Mouse (Mus musculus) limb, embryonic 10.5 days (tissue): ENCODE data around the gene Gm17571. TPM values are rescaled to one million over a fixed set of nuclear protein-coding genes. Genes with fewer than 3 reads are reported as not detected.

Source experiments
- DNase-seq: peaks from one replicate; pipeline ENCODE4 v3.0.0-alpha.2; 2017; ENCODE audit warnings: low spot score
- H3K27ac ChIP-seq: fragments of 300-500 bp; sonication (generic); 2 replicates; pipeline ENCODE4 v1.5.1; 2016; ENCODE audit warnings: mild to moderate bottlenecking
- H3K27me3 ChIP-seq: fragments of 300-500 bp; sonication (generic); 2 replicates; pipeline ENCODE4 v1.6.1; 2016; ENCODE audit warnings: low read depth, mild to moderate bottlenecking; ENCODE audit not compliant: poor library complexity, severe bottlenecking
- H3K36me3 ChIP-seq: fragments of 300-500 bp; sonication (generic); 2 replicates; pipeline ENCODE4 v1.6.1; 2016; ENCODE audit warnings: mild to moderate bottlenecking, moderate library complexity
- H3K4me1 ChIP-seq: fragments of 300-500 bp; sonication (generic); 2 replicates; pipeline ENCODE4 v1.6.1; 2016
- H3K4me3 ChIP-seq: fragments of 300-500 bp; sonication (generic); 2 replicates; pipeline ENCODE4 v1.5.1; 2016; ENCODE audit warnings: mild to moderate bottlenecking, moderate library complexity
- H3K9me3 ChIP-seq: fragments of 300-500 bp; sonication (generic); replicated peaks from 2 replicates; pipeline ENCODE4 v1.6.1; 2016; ENCODE audit warnings: mild to moderate bottlenecking
- WGBS: fragments of 180-500 bp; shearing (Covaris S2); methylation state at CpG from one replicate; pipeline ENCODE4 v1.1.7; 2016; 5-methylcytosine and 5-hydroxymethylcytosine counted together
- polyA plus RNA-seq: library from polyadenylated mRNA; unstranded; fragments of >200 nt; fragmentation: Nextera tagmentation; extraction: Ambion mirVana; gene quantifications from 2 replicates; pipeline ENCODE4 v1.2.1, GENCODE M21; 2016

Gm17571 gene
- polyA plus RNA-seq: not detected in 2 replicates

- H3K9me3 ChIP-seq: no peaks in the 10 kb centered on the region
- no peak within 1 kb of the TSS for H3K27ac ChIP-seq
- peaks cover 9% of the 10 kb centered on the region; the same call in 1 of the 2 replicates for H3K4me1 ChIP-seq
- H3K27me3 ChIP-seq: no peaks in the 10 kb centered on the region
- WGBS: 77% methylated on average over 4 of the region's 4 CpGs
- no peak for DNase-seq
- H3K36me3 ChIP-seq: no peaks in the 10 kb centered on the region
- H3K4me3 ChIP-seq: no peak within 1 kb of the TSS
These were observed at the start of gene Gm17571 for GRCm38 (mm10) chr9:13446703-13447285. TSS of gene Gm17571 (minus strand) at chr9:13446753.

GRCm38 (mm10) chr9:13495530-13495929 lies 49.0 kb upstream of the Gm17571 start:
- Histone ChIP-seq H3K4me3 (no peak overlapping the region), H3K36me3 (no peaks in the 10 kb centered on the region), H3K27ac (no peak overlapping the region), H3K27me3 (no peaks in the 10 kb centered on the region), H3K4me1 (peaks cover 24% of the 10 kb centered on the region), H3K9me3 (no peaks in the 10 kb centered on the region)
- no peak for DNase-seq

GRCm38 (mm10) chr9:13493746-13494145 lies 47.2 kb upstream of the Gm17571 start:
- no peak for DNase-seq
- Histone ChIP-seq H3K9me3 (no peaks in the 10 kb centered on the region), H3K27ac (no peak overlapping the region), H3K4me1 (peaks cover 26% of the 10 kb centered on the region), H3K36me3 (no peaks in the 10 kb centered on the region), H3K27me3 (no peaks in the 10 kb centered on the region), H3K4me3 (no peak overlapping the region)
- 90% methylated on average over 2 of the region's 2 CpGs for WGBS

GRCm38 (mm10) chr9:13492807-13493206 lies 46.3 kb upstream of the Gm17571 start:
- WGBS: 82% methylated on average over 2 of the region's 2 CpGs
- Histone ChIP-seq H3K4me3 (no peak overlapping the region), H3K27ac (no peak overlapping the region), H3K4me1 (peaks cover 21% of the 10 kb centered on the region), H3K36me3 (no peaks in the 10 kb centered on the region), H3K9me3 (no peaks in the 10 kb centered on the region), H3K27me3 (no peaks in the 10 kb centered on the region)
- no peak for DNase-seq

GRCm38 (mm10) chr9:13491854-13492620 lies 45.5 kb upstream of the Gm17571 start:
- peaks cover 13% of the 10 kb centered on the region; the same call in 1 of the 2 replicates for H3K4me1 ChIP-seq
- no peaks in the 10 kb centered on the region for H3K9me3 ChIP-seq
- WGBS: 83% methylated on average over 9 of the region's 9 CpGs
- no peak overlapping the region for H3K4me3 ChIP-seq
- no peaks in the 10 kb centered on the region for H3K27me3 ChIP-seq
- H3K27ac ChIP-seq: no peak overlapping the region
- peak; percentile 2 for DNase-seq
- no peaks in the 10 kb centered on the region for H3K36me3 ChIP-seq

- no peak for DNase-seq
- Histone ChIP-seq H3K4me3 (no peak overlapping the region), H3K27me3 (no peaks in the 10 kb centered on the region), H3K9me3 (no peaks in the 10 kb centered on the region), H3K4me1 (peaks cover 10% of the 10 kb centered on the region; the same call in 1 of the 2 replicates), H3K36me3 (no peaks in the 10 kb centered on the region), H3K27ac (no peak overlapping the region)
- 76% methylated on average over 1 of the region's 1 CpGs for WGBS
These were observed 44.6 kb upstream of the Gm17571 start for GRCm38 (mm10) chr9:13491107-13491506.

- Histone ChIP-seq H3K27me3 (no peaks in the 10 kb centered on the region), H3K4me1 (peaks cover 31% of the 10 kb centered on the region), H3K27ac (no peak overlapping the region), H3K36me3 (no peaks in the 10 kb centered on the region), H3K9me3 (no peaks in the 10 kb centered on the region), H3K4me3 (no peak overlapping the region)
- 84% methylated on average over 1 of the region's 1 CpGs for WGBS
- no peak for DNase-seq
These were observed 39.4 kb upstream of the Gm17571 start for GRCm38 (mm10) chr9:13485914-13486313.

GRCm38 (mm10) chr9:13484267-13485240 lies 38.0 kb upstream of the Gm17571 start:
- Histone ChIP-seq H3K9me3 (no peaks in the 10 kb centered on the region), H3K4me1 (peaks cover 32% of the 10 kb centered on the region), H3K27me3 (no peaks in the 10 kb centered on the region), H3K4me3 (no peak overlapping the region), H3K27ac (peak overlapping the region; percentile 70), H3K36me3 (no peaks in the 10 kb centered on the region)
- 71% methylated on average over 12 of the region's 12 CpGs for WGBS
- DNase-seq: no peak

- WGBS: 53% methylated on average over 5 of the region's 5 CpGs
- H3K27me3 ChIP-seq: no peaks in the 10 kb centered on the region
- no peak for DNase-seq
- H3K27ac ChIP-seq: peak overlapping the region; percentile 70; the same call in 1 of the 2 replicates
- H3K4me3 ChIP-seq: no peak overlapping the region
- no peaks in the 10 kb centered on the region for H3K9me3 ChIP-seq
- H3K4me1 ChIP-seq: peaks cover 39% of the 10 kb centered on the region
- H3K36me3 ChIP-seq: no peaks in the 10 kb centered on the region
These were observed 36.9 kb upstream of the Gm17571 start for GRCm38 (mm10) chr9:13483199-13484068.

GRCm38 (mm10) chr9:13479275-13479674 lies 32.7 kb upstream of the Gm17571 start:
- H3K9me3 ChIP-seq: no peaks in the 10 kb centered on the region
- H3K4me3 ChIP-seq: no peak overlapping the region
- H3K4me1 ChIP-seq: peaks cover 26% of the 10 kb centered on the region
- H3K27me3 ChIP-seq: no peaks in the 10 kb centered on the region
- H3K27ac ChIP-seq: peak overlapping the region; percentile 42; the same call in 1 of the 2 replicates
- WGBS: 6% methylated on average over 4 of the region's 4 CpGs
- H3K36me3 ChIP-seq: no peaks in the 10 kb centered on the region
- no peak for DNase-seq

GRCm38 (mm10) chr9:13474951-13475350 lies 28.4 kb upstream of the Gm17571 start:
- 90% methylated on average over 5 of the region's 5 CpGs for WGBS

GRCm38 (mm10) chr9:13470013-13470412 lies 23.5 kb upstream of the Gm17571 start:
- no peak for DNase-seq
- WGBS: 51% methylated on average over 7 of the region's 7 CpGs
- no peak overlapping the region for H3K27ac ChIP-seq
- no peaks in the 10 kb centered on the region for H3K36me3 ChIP-seq
- peaks cover 34% of the 10 kb centered on the region for H3K4me1 ChIP-seq
- H3K9me3 ChIP-seq: no peaks in the 10 kb centered on the region
- H3K27me3 ChIP-seq: no peaks in the 10 kb centered on the region
- no peak overlapping the region for H3K4me3 ChIP-seq

More at GRCm38 (mm10) chr9:13474951-13475350, 28.4 kb upstream of the Gm17571 start:
- H3K36me3 ChIP-seq: no peaks in the 10 kb centered on the region
- H3K4me1 ChIP-seq: peaks cover 16% of the 10 kb centered on the region
- H3K27me3 ChIP-seq: no peaks in the 10 kb centered on the region
- DNase-seq: no peak
- H3K9me3 ChIP-seq: no peaks in the 10 kb centered on the region
- no peak overlapping the region for H3K4me3 ChIP-seq
- no peak overlapping the region for H3K27ac ChIP-seq
